Mouse (Mus musculus): ENCODE data around the gene Zswim4. TPM values are rescaled to one million over a fixed set of nuclear protein-coding genes. Genes with fewer than 3 reads are reported as not detected.

Zswim4 gene
- polyA plus RNA-seq, 1 experiment from 2014 or later, result 9.0 TPM

DNA sequence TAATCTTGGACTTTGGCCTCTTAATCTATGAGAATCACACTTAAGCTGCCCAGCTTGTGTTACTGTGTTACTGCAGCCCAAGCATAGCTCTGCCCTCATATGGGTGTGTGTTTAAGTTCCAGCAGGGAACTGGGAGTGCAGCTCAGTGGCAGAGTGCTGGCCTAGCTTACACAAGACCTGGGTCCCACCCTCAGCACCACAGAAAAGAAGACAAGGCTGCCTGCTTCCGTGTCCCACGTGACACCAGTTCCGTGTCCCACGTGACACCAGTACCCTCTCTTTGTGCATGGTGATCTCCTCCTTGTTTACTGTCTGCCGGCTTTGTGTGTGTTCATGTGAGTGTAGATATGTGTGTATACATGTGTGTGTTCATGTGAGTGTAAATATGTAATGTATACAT is 18.7 kb downstream of the Zswim4 start:
- peaks cover 24% of the 10 kb centered on the region for H3K36me3 ChIP-seq
- H3K4me1 ChIP-seq (replicated peaks), result no peaks in the 10 kb centered on the region
- no peaks in the 10 kb centered on the region for H3K9me3 ChIP-seq
- no peak overlapping the region for H3K4me2 ChIP-seq (replicated peaks)
- WGBS, result 93% methylated on average over 5 of the region's 5 CpGs
- no peak for ATAC-seq
- no peak overlapping the region for H3K27ac ChIP-seq
- no peak overlapping the region for H3K4me3 ChIP-seq (replicated peaks)
- no peak overlapping the region for H3K9ac ChIP-seq
- no peaks in the 10 kb centered on the region for H3K27me3 ChIP-seq (replicated peaks)

DNA sequence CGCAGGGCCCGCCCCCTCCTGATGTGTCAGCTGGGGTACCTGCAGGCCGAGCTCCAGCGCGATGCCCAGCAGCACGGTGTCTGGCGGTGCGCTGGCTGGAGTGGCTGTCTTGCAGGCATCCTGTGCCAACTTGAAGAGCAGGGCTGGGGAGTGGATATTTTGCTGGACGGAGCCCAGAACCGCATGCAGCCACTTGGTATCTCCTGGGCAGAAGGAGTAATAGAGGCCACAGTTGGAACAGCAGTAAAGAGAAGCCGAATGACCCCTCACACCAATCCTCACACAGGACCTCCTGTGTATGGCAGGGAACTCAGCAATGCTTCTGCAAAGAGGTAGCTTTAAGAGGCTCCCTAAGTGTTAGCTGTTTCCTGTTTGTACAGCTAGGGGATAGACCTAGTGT is 19.6 kb downstream of the Zswim4 start:
- ATAC-seq, result no peak
- no peaks in the 10 kb centered on the region for H3K9me3 ChIP-seq
- H3K4me3 ChIP-seq (replicated peaks), result no peak overlapping the region
- H3K4me1 ChIP-seq (replicated peaks), result no peaks in the 10 kb centered on the region
- H3K27me3 ChIP-seq (replicated peaks), result no peaks in the 10 kb centered on the region
- H3K36me3 ChIP-seq, result peaks cover 20% of the 10 kb centered on the region
- H3K4me2 ChIP-seq (replicated peaks), result no peak overlapping the region
- H3K27ac ChIP-seq, result no peak overlapping the region
- H3K9ac ChIP-seq, result no peak overlapping the region
- WGBS, result 92% methylated on average over 11 of the region's 11 CpGs

DNA sequence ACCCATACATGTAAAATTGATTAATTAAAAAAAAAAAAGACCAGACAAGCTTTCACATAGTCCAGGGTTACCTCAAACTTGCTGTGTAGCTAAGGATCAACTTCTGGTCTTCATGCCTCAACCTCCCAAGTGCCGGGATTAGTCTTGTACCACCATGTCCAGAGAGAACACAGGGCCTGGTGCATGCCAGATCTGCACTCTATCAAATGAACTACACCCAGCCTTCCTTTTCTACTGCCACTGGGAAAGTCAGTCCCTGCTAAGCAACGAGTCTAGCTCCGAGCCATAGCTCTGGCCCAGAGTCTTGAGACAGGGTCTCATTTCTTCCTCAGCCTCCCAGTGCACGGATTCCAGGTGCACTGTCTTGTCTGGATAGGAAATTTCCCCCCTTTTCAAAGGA is 23.6 kb downstream of the Zswim4 start:
- no peak overlapping the region for H3K4me3 ChIP-seq (replicated peaks)
- peaks cover 31% of the 10 kb centered on the region for H3K36me3 ChIP-seq
- ATAC-seq, result no peak
- 87% methylated on average over 4 of the region's 4 CpGs for WGBS
- H3K27ac ChIP-seq, result no peak overlapping the region
- H3K4me2 ChIP-seq (replicated peaks), result no peak overlapping the region
- H3K27me3 ChIP-seq (replicated peaks), result no peaks in the 10 kb centered on the region
- H3K9ac ChIP-seq, result no peak overlapping the region
- no peaks in the 10 kb centered on the region for H3K9me3 ChIP-seq
- H3K4me1 ChIP-seq (replicated peaks), result peaks cover 9% of the 10 kb centered on the region; the same call in 1 of the 2 replicates

DNA sequence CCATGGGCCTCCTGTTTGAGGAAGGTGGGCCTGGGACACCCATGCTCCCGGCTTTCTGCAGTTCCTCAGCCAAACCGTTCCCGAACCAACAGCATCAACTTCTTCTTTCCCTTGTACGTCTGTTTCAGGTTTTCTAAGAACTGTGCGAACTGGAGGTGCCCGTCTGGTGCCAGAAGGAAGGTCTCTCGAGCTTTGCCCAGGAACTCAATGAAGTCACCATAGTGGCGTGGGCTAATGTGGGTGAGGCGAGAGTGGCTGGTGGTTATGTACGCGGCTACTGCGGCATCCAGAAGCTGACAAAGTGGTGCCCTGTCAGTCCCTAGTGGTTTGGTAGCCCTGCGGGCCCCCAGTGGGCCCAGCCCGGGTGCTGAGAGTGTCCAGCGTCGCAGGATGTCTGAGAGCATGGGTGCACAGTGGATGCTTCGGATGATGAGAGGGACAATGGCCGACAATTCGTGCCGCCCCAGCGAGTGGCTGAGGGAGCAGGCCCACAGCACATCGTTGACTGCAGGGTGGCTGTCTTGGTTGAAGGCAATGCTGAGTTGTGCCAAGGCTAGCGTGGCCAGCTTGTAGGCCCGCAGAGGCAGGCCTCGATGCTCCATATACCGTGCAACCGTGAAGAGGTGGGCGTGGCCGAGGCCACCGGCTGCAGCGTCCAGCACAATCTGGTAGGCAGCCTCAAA is 24.8 kb downstream of the Zswim4 start:
- Histone ChIP-seq H3K4me3 (replicated peaks) (no peak overlapping the region), H3K4me1 (replicated peaks) (peaks cover 16% of the 10 kb centered on the region), H3K9me3 (no peaks in the 10 kb centered on the region), H3K36me3 (peaks cover 31% of the 10 kb centered on the region; the same call in 1 of the 2 replicates), H3K9ac (no peak overlapping the region), H3K27ac (no peak overlapping the region), H3K4me2 (replicated peaks) (no peak overlapping the region), H3K27me3 (replicated peaks) (no peaks in the 10 kb centered on the region)
- ATAC-seq, result no peak
- WGBS, result 90% methylated on average over 31 of the region's 31 CpGs

DNA sequence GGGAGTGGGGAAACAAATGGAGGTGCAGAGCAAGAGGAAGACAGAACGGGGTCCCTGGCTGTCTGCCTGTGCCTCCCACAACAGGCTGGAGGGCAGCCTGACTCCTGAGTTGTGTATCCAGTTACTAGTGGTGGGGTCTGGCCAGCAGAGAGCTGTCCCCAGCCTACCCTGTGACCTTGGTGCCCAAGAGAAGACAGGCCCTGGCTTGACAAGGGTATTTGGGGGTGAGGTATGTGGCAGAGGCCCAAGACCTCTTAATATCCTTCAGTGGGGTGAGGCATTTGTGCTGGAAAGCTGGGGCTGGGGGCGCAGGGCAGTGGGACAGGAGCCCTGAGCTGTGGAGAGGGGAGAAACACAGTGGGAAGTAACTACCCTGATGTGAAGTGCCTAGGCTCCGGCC is 25.7 kb downstream of the Zswim4 start:
- 92% methylated on average over 3 of the region's 3 CpGs for WGBS

DNA sequence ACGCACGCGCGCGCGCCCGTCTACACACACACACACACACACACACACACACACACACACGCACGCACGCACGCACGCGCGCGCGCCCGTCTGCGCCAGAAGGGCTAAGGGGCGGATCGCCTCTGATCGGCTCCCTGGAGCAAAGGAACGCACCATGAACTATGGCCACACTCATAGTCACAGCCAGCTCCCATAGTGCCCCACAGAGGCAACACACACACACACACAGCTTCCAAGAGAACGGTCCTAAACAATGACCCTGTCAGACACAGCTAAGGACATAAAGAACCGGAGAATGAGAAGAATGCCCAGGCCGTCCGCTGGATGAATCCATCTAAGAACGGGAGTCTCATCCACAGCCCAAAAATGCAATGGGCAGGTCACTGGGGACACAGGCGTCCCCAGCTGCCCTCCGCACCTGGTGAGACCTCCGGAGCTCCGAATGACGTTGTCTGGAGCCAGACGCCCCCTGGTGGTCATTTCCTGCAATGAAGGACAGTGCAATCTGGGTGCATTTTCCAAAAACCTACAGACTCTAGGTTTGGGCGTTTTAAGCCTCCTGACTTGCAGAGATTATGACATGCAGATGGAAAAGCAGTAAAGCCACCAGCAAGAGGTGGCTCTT is 26.6 kb downstream of the Zswim4 start:
- H3K4me1 ChIP-seq (replicated peaks), result peaks cover 16% of the 10 kb centered on the region
- H3K9ac ChIP-seq, result no peak overlapping the region
- H3K27me3 ChIP-seq (replicated peaks), result no peaks in the 10 kb centered on the region
- H3K27ac ChIP-seq, result no peak overlapping the region
- H3K9me3 ChIP-seq, result no peaks in the 10 kb centered on the region
- 57% methylated on average over 34 of the region's 34 CpGs for WGBS
- no peak overlapping the region for H3K4me2 ChIP-seq (replicated peaks)
- peak; percentile 66 for ATAC-seq
- peaks cover 29% of the 10 kb centered on the region; the same call in 1 of the 2 replicates for H3K36me3 ChIP-seq
- no peak overlapping the region for H3K4me3 ChIP-seq (replicated peaks)

More for the DNA sequence above, 25.7 kb downstream of the Zswim4 start:
- Histone ChIP-seq H3K36me3 (peaks cover 29% of the 10 kb centered on the region; the same call in 1 of the 2 replicates), H3K9me3 (no peaks in the 10 kb centered on the region), H3K27ac (no peak overlapping the region), H3K4me2 (replicated peaks) (no peak overlapping the region), H3K9ac (no peak overlapping the region), H3K4me1 (replicated peaks) (peaks cover 16% of the 10 kb centered on the region), H3K4me3 (replicated peaks) (no peak overlapping the region), H3K27me3 (replicated peaks) (no peaks in the 10 kb centered on the region)
- ATAC-seq, result no peak

DNA sequence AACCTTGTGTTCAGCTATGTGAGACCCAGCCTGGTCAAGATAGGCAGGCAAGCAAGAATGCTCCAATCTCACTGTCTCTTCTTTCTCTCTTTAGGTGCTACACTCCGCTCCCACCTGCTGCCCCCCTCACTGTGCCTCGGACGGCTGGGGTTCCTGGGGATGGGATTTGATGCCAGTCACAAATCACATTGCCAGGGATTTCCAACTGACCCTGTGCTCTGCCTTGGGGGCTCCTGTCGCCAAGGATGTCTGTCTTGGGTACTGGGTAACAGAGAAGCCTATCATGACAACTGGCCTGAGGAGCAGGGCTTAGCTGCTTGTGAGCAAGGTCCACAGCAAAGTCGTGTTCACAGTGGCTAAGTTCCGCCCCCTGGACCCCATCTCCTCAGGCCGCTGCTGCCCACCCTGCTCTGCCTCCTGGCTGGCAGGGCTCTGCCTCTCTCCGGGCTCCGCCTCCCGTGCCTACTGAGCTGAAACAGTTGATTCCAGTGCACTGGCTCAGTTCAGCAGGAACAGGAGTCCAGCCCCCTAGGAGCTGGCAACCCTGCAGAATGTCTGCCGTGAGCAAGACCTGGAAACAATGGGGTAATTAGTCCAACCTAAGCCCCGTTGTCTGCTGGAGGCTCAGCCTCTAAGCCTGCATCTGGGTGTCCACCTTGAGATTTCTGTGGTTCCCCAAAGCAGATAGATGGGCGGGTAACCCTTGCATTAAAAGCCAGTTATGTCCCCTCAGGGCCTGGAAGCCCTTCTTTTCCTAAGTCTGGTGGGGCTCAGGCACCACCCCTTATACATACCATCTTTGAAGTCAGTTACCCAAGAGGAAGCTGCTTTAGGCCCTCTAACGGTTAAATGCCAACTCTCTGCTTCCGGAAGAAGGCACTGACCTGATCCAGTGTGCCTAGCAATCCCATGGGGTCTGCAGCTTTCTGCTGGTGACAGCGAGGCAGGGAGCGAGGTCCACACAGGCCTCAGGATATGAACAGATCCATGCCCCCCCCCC is 28.2 kb downstream of the Zswim4 start:
- H3K27ac ChIP-seq, result peak overlapping the region; percentile 48; the same call in 1 of the 2 replicates
- H3K4me1 ChIP-seq (replicated peaks), result peaks cover 22% of the 10 kb centered on the region
- no peaks in the 10 kb centered on the region for H3K27me3 ChIP-seq (replicated peaks)
- no peak overlapping the region for H3K4me2 ChIP-seq (replicated peaks)
- no peaks in the 10 kb centered on the region for H3K9me3 ChIP-seq
- ATAC-seq, result no peak
- no peak overlapping the region for H3K4me3 ChIP-seq (replicated peaks)
- WGBS, result 63% methylated on average over 17 of the region's 17 CpGs
- H3K9ac ChIP-seq, result no peak overlapping the region
- H3K36me3 ChIP-seq, result peaks cover 23% of the 10 kb centered on the region; the same call in 1 of the 2 replicates

DNA sequence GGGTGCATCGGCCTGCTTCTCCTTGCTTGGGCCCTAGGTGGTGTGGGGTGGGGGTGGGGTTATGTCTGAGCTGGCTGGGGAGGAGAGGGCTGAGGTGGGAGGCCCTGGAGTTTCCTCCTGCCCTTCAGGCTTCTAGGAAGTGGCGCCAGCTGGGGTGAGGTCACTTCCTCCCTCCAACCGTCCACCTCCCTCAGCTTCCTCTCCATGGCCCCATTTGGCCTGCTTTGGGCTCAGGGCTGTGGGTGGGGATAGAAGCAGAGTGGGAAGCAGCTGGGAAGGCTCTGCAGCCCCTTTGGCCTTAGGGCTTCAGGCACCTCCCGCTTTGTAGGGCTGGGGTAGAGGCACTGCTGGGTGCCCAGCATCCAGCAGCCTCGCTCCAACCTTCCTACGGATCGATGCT is 29.0 kb downstream of the Zswim4 start:
- peaks cover 22% of the 10 kb centered on the region; the same call in 1 of the 2 replicates for H3K36me3 ChIP-seq
- peaks cover 30% of the 10 kb centered on the region for H3K4me1 ChIP-seq (replicated peaks)
- H3K27ac ChIP-seq, result peak overlapping the region; percentile 48
- no peaks in the 10 kb centered on the region for H3K27me3 ChIP-seq (replicated peaks)
- H3K4me3 ChIP-seq (replicated peaks), result no peak overlapping the region
- ATAC-seq, result no peak
- peak overlapping the region; percentile 21; the same call in 1 of the 2 replicates for H3K9ac ChIP-seq
- H3K9me3 ChIP-seq, result no peaks in the 10 kb centered on the region
- no peak overlapping the region for H3K4me2 ChIP-seq (replicated peaks)
- 56% methylated on average over 7 of the region's 7 CpGs for WGBS

DNA sequence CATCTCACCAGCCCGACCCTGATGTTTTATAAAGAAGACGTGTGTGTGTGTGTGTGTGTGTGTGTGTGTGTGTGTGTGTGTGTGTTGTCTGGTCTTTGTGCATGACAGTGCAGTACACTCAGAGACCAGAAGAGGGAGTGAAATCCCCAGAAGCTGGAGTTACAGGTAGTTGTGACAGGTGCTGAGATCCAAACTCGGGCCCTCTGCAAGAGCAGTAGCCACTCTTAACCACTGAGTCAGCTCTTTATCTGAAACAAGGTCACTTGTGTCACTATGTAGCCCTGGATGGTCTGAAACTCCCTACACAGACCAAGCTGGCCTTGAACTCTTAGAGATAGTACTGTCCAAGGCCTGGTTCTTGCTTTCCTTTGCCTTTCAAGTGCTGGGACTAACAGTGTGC is 30.2 kb downstream of the Zswim4 start:
- Histone ChIP-seq H3K27ac (no peak overlapping the region), H3K9me3 (no peaks in the 10 kb centered on the region), H3K4me3 (replicated peaks) (no peak overlapping the region), H3K36me3 (peaks cover 13% of the 10 kb centered on the region; the same call in 1 of the 2 replicates), H3K4me1 (replicated peaks) (peaks cover 40% of the 10 kb centered on the region), H3K27me3 (replicated peaks) (no peaks in the 10 kb centered on the region), H3K9ac (no peak overlapping the region), H3K4me2 (replicated peaks) (no peak overlapping the region)
- WGBS, result 96% methylated on average over 3 of the region's 3 CpGs
- no peak for ATAC-seq

DNA sequence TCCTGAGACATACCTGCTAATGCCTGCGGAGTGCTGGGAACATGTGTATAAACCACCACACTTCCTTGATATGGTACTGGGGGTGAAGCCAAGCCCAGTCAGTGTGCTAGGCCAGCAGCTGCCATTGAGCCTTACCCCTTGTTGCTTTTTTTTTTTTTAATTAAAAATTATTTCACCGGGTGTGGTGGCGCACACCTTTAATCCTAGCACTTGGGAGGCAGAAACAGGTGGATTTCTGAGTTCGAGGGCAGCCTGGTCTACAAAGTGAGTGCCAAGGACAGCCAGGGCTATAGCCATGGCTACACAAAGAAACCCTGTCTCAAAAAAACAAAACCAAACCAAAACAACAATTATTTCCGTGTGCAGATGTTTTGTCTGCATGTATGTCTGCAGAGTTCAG is 31.8 kb downstream of the Zswim4 start:
- Histone ChIP-seq H3K27ac (no peak overlapping the region), H3K4me3 (replicated peaks) (no peak overlapping the region), H3K36me3 (0 out of 2 replicates have a peak, but pooled peaks cover 8% of the 10 kb centered on the region), H3K4me2 (replicated peaks) (no peak overlapping the region), H3K27me3 (replicated peaks) (no peaks in the 10 kb centered on the region), H3K4me1 (replicated peaks) (peaks cover 48% of the 10 kb centered on the region), H3K9ac (no peak overlapping the region), H3K9me3 (no peaks in the 10 kb centered on the region)
- no peak for ATAC-seq
- WGBS, result 97% methylated on average over 5 of the region's 5 CpGs

DNA sequence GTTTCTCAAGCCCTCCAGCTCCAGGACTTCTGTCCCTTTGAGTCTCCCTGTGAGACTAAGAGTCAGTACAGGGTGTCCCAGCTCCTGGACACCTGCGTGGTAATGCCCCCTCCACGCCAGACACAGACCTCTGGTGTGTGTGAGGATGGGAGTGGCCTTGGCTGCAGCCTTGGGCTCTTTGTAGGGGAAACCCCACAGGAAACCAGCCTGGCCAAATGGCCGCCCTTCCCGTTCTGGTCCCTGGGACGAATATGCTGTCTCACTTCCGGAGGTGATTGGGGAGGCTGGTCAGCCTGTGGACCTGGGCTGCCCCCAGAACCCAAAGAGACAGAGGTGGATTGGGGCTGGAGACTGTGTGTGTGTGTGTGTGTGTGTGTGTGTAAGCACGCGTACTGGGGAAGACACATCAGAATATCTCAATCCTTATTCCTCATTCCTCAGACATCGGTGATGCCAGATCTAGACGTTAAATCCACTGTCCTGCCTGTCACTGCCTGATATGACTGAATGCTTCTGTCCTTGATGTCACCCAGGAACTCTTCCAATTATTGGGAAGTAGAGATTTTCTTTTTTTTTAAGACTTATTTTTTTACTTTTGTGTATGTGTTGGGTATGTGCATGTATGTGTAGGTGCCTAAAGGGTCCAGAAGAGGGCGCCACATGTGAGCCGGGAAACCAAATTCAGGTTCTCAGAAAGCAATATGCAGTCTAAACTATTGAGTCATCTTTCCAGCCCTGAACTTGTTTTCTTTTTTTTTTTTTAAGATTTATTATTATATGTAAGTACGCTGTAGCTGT is 32.7 kb downstream of the Zswim4 start:
- 48% methylated on average over 13 of the region's 13 CpGs for WGBS
- peak overlapping the region; percentile 94 for H3K4me2 ChIP-seq (replicated peaks)
- H3K27me3 ChIP-seq (replicated peaks), result no peaks in the 10 kb centered on the region
- 0 out of 2 replicates have a peak, but pooled peaks cover 4% of the 10 kb centered on the region for H3K36me3 ChIP-seq
- peak overlapping the region; percentile 64 for H3K9ac ChIP-seq
- ATAC-seq, result peak; percentile 9
- peak overlapping the region; percentile 73 for H3K4me3 ChIP-seq (replicated peaks)
- peaks cover 54% of the 10 kb centered on the region for H3K4me1 ChIP-seq (replicated peaks)
- H3K9me3 ChIP-seq, result no peaks in the 10 kb centered on the region
- H3K27ac ChIP-seq, result peak overlapping the region; percentile 94

Data from intestine, embryonic 15.5 days (tissue).